Mouse (Mus musculus): Measurements from ENCODE around the gene Erich3.

Erich3 gene

GRCm38 (mm10) chr3:154673326-154673725 is 9.7 kb downstream of the Erich3 start:
- no peak for DNase-seq (ENCODE audit: low spot score in 2 of 2)

GRCm38 (mm10) chr3:154682570-154682969 is 18.9 kb downstream of the Erich3 start:
- DNase-seq (ENCODE audit: low spot score in 2 of 2) = no peak

- DNase-seq (ENCODE audit: low spot score in 2 of 2) = no peak
Observed at GRCm38 (mm10) chr3:154683667-154684066, 20.0 kb downstream of the Erich3 start.

- no peak for DNase-seq (ENCODE audit: low spot score in 2 of 2)
Observed at GRCm38 (mm10) chr3:154690260-154690659, 26.6 kb downstream of the Erich3 start.

- no peak for DNase-seq (ENCODE audit: low spot score in 2 of 2)
Observed at GRCm38 (mm10) chr3:154691897-154692571, 28.4 kb downstream of the Erich3 start.

- no peak for DNase-seq (ENCODE audit: low spot score in 2 of 2)
Observed at GRCm38 (mm10) chr3:154692572-154692922, 28.9 kb downstream of the Erich3 start.

GRCm38 (mm10) chr3:154693902-154694301 is 30.2 kb downstream of the Erich3 start:
- no peak for DNase-seq (ENCODE audit: low spot score in 2 of 2)

GRCm38 (mm10) chr3:154696611-154697010 is 33.0 kb downstream of the Erich3 start:
- DNase-seq (ENCODE audit: low spot score in 2 of 2) = no peak

GRCm38 (mm10) chr3:154698907-154699306 is 35.2 kb downstream of the Erich3 start:
- no peak for DNase-seq (ENCODE audit: low spot score in 2 of 2)

- no peak for DNase-seq (ENCODE audit: low spot score in 2 of 2)
Observed at GRCm38 (mm10) chr3:154700296-154700695, 36.6 kb downstream of the Erich3 start.

- DNase-seq (ENCODE audit: low spot score in 2 of 2) = no peak
Observed at GRCm38 (mm10) chr3:154700735-154701134, 37.1 kb downstream of the Erich3 start.

GRCm38 (mm10) chr3:154704755-154705154 is 41.1 kb downstream of the Erich3 start:
- DNase-seq (ENCODE audit: low spot score in 2 of 2) = no peak

- DNase-seq (ENCODE audit: low spot score in 2 of 2) = no peak
Observed at GRCm38 (mm10) chr3:154708150-154708549, 44.5 kb downstream of the Erich3 start.

GRCm38 (mm10) chr3:154723198-154723597 is 59.5 kb downstream of the Erich3 start:
- no peak for DNase-seq (ENCODE audit: low spot score in 2 of 2)

- no peak for DNase-seq (ENCODE audit: low spot score in 2 of 2)
Observed at GRCm38 (mm10) chr3:154731431-154731830, 67.8 kb downstream of the Erich3 start.

- no peak for DNase-seq (ENCODE audit: low spot score in 2 of 2)
Observed at GRCm38 (mm10) chr3:154741496-154741895, 77.8 kb downstream of the Erich3 start.

- no peak for DNase-seq (ENCODE audit: low spot score in 2 of 2)
Observed at GRCm38 (mm10) chr3:154742927-154743326, 79.3 kb downstream of the Erich3 start.

GRCm38 (mm10) chr3:154744317-154744716 is 80.7 kb downstream of the Erich3 start:
- no peak for DNase-seq (ENCODE audit: low spot score in 2 of 2)

- DNase-seq (ENCODE audit: low spot score in 2 of 2) = no peak
Observed at GRCm38 (mm10) chr3:154754505-154754904, 90.8 kb downstream of the Erich3 start.

- no peak for DNase-seq (ENCODE audit: low spot score in 2 of 2)
Observed at GRCm38 (mm10) chr3:154755225-154755624, 91.6 kb downstream of the Erich3 start.

GRCm38 (mm10) chr3:154758089-154758488 is 94.4 kb downstream of the Erich3 start:
- DNase-seq (ENCODE audit: low spot score in 2 of 2) = no peak

- no peak for DNase-seq (ENCODE audit: low spot score in 2 of 2)
Observed at GRCm38 (mm10) chr3:154761108-154761507, 97.4 kb downstream of the Erich3 start.

- DNase-seq (ENCODE audit: low spot score in 2 of 2) = no peak
Observed at GRCm38 (mm10) chr3:154763374-154763773, 99.7 kb downstream of the Erich3 start.

GRCm38 (mm10) chr3:154764115-154764514 is 100.5 kb downstream of the Erich3 start:
- DNase-seq (ENCODE audit: low spot score in 2 of 2) = no peak
